Mouse (Mus musculus) gastrocnemius, postnatal 10 days (tissue): Measurements from ENCODE around the gene Gas2l2. TPM values are rescaled to one million over a fixed set of nuclear protein-coding genes. Genes with fewer than 3 reads are reported as not detected.

Source experiments
- DNase-seq: peaks from one replicate; pipeline ENCODE4 v3.0.0; 2021; ENCODE audit warnings: mixed read lengths
- total RNA-seq, 2 experiments: library from RNA; stranded (reverse); gene quantifications; 2 replicates each; pipeline ENCODE4 v1.2.3; 2021

The Gas2l2 gene
- total RNA-seq, 2 experiments from 2014 or later: not detected

DNA sequence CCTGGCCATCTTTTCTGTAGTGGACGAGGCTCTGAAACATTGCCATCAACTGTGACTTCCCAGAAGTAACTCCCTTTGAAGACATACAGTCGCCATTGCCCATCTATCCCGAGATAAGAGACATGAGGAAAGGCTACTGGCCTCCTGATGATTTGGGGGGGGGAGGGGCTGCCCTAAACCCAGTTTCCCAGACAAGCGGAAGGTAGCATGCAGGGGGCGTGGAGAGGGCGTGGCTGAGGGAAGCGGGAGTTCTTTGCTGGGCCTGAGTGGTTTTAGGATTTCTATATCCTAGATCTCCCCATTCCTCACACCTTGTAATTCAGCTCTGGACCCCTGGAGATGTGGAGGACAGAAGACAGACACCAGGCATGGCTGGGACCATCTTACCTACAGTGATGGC lies 14.6 kb upstream of the Gas2l2 start:
- DNase-seq: no peak

DNA sequence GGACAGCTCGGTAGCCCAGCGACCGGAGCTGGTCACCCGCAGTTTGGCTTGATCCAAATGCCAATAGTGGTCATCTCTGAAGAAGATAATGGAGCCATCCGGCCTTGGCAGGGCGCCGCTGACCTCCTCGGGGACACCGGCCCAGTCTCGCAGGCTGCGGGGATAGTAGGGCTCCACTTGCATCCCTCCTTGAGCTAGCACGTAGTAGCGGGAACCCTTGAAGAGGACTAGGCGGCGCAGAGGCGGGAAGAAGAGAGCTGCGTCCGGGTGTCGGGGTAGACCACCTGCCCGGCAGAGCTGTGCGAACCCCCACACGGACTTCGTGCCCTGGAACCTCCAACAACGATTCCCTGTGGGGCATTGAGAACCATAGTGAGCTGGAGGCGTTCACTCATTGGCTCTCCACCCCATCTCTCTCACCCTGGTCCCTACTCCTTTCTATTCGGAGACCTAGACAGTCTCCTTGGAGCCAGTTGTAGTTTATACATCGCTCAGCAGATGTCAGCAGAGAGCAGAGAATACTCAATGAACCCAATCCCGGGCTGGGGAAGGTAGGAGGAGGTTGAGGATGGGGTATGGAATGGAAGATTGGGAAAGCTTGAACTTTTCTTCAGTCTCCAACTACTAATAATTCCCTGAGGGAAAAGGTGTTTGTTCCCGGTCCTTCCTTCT lies 13.5 kb upstream of the Gas2l2 start:
- DNase-seq: peak; percentile 74

DNA sequence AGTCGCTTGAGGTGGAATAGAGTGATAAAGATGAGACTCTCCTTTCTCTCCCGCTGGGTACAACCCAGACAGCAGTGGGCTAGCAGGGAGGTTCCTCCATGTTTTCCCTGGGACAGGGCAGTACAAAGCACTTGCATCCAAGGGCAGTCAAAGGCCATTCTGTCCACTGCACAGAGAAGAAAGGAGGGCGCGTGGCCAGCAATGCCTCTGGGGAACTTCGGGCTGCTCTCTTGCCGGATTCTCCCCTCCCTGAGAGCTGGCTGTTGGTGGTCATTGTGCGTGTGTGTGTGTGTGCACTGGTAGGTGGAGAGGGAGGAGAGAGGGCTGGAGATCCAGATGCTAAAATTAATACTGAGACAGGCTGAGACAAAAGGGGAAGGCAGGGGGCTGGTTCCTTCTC lies 12.0 kb upstream of the Gas2l2 start:
- DNase-seq: peak; percentile 45

DNA sequence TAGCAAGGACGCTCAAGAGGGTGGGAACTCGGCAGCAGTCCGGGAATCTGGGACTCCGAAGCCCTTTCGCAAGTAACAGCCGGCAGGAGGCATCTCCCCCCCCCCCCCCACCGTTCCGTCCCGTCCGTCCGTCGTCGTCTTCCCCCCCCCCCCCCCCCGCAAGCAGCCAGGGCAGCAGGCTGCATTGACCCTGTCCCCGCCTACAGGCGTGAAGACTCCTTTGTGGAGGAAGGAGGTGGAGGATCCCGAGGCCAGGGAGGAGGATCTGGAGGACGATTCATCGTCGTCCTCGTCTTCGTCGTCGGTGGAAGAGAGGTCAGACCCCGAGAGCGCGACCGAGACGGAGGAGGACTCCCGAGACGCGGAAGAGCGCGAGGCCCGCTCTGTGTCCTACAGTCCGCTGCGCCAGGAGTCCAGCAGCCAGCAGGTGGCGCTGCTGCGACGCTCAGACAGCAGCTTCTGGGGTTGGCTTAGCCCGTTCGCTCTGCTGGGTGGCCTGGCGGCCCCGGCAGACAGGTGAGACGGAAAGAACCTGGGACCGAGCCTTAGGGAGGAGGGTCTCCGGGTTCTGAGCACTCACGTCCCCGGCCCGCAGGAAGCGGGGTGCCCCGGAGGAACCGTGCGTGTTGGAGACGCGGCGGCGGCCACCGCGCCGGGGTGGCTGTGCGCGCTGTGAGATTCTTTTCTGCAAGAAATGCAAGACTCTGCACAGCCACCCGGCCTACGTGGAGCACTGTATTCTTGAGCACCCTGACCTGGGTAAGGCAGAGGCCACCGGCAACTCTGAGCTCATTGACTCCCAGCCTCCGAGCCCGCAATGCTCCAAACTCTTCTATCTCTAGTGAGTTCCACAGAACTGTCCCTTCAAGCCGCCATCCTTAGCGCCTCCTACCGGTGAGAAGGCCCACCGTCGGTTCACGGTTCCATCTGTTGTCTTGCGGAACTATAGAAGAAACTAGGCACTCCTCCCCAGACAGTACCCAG lies 11.1 kb upstream of the Gas2l2 start:
- peak; percentile 86 for DNase-seq

DNA sequence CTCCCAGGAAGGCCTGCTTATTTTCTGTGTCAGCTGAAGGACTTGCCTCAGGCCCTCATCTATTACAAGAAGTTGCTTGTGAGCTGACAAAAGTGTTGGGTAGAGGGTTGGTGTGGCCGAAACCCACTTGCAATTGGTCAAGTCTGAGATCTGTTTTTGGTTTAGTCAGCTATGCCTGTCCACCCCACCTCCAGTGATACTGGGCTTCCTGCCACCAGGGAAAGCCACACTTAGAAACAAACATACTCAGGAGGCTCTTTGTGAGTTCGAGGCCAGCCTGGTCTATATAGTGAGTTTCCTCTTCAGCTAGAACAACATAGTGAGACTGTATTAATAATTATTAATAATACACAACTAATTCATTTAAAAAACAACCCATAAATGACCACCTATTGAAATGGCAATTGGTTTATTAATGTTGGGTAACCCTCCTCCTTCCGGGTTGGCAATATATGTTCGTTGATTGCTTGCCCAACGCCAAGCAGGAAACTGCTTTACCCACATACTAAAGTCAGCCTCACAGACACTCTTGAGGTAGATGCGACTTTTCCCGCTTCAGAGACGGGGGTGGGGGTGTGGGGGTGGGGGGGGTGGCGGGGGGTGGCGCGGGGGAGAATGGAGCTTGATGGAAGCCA lies 10.3 kb upstream of the Gas2l2 start:
- no peak for DNase-seq

DNA sequence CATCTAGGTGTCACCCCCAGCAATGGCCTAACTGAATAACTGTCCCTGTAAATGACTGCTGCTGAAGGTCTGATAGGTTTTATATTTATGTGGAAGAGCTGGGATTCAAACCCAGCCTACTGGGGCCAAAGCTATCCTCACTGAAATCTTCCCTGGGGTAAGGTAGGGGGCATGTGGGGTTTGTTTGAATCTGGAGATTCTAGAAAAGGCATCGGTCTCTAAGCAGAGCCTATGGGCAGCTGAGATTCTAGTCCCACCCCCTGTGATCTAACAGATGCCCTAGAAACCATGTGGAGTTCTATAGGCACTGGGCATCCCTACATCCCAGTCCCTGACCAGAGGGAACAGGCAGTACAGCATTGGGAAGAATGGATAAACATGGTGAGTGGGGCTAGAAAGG lies 8.1 kb upstream of the Gas2l2 start, which contains the start of gene 1700020L24Rik:
1700020L24Rik (plus strand) TSS at position 301 of the 400 bp plus-strand sequence.
- DNase-seq: no peak

GRCm38 (mm10) chr11:83432533-83432932 lies 3.3 kb upstream of the Gas2l2 start:
- DNase-seq: no peak

DNA sequence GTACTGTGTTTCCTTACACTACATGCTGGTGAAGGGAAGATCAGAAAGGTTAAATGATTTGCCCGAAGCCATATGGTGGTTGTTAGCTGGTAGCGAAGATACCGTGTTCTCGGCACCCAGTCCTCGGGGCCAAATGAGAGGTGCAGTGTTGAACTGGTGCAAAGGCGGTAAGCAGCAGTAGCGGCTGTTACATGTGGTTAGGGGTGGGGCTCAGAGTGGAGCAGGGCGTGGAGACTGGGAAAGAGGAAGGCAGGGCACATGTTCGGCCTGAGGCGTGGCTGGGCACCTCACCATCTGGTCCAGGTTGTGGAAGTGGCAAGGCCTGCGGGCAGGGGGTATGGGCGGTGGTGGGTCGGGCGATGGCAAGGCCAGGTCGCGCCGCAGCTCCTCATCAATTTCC lies 2.3 kb downstream of the Gas2l2 start:
- no peak for DNase-seq

GRCm38 (mm10) chr11:83424681-83425080 lies 4.6 kb downstream of the Gas2l2 start:
- DNase-seq: peak; percentile 71

DNA sequence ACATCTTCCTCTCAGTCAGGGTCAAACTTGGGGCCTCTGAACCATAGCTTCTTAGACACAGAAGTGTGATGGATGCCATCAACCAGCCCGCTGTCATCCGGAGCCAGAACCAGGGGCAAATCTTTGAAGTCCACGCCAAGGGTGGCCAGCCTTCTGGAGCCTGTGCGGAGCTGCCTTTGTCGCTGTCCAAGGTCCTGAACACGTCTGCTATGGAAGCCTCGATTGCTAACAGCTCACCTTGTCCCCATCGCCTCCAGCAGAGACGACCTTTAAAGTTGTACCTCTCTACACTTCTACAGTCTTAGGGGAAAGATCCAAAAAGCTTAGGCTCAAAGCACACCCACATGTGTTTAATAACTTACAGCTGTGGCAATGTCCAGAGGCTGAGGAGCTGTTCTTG lies 8.0 kb downstream of the Gas2l2 start:
- DNase-seq: peak; percentile 84

- no peak for DNase-seq
Observed at GRCm38 (mm10) chr11:83420338-83420737, 8.9 kb downstream of the Gas2l2 start.

DNA sequence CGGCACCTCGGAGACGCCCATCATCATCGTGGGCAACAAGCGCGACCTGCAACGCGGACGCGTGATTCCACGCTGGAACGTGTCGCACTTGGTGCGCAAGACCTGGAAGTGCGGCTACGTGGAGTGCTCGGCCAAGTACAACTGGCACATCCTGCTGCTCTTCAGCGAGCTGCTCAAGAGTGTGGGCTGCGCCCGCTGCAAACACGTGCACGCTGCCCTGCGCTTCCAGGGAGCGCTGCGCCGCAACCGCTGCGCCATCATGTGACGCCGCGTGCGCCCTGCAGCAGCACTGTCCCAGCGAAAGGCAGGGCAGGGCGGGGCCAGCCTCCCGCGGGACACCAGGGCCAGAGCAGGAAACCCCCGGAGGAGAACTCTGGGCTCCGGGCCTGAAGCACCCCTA lies 10.7 kb downstream of the Gas2l2 start:
- DNase-seq: no peak

DNA sequence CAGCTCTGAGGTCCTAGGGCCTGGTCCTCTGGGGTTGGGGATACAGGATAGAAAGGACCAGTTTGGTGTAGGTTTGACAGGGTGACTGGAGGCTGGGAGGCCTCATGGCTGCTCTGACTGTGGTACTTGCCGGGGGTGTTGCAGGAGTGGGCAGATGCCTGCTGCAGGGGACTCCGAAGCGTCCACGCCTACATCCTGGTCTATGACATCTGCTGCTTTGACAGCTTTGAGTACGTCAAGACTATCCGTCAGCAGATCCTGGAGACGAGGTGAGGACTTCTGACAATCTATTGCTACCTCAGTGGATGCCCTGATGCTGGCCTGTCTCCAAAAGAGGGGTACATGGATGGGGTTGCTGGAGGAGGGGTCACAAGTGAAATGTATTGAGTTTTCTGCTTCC lies 11.5 kb downstream of the Gas2l2 start:
- DNase-seq: no peak

- DNase-seq: peak; percentile 51
Observed at GRCm38 (mm10) chr11:83417080-83417479, 12.2 kb downstream of the Gas2l2 start.

DNA sequence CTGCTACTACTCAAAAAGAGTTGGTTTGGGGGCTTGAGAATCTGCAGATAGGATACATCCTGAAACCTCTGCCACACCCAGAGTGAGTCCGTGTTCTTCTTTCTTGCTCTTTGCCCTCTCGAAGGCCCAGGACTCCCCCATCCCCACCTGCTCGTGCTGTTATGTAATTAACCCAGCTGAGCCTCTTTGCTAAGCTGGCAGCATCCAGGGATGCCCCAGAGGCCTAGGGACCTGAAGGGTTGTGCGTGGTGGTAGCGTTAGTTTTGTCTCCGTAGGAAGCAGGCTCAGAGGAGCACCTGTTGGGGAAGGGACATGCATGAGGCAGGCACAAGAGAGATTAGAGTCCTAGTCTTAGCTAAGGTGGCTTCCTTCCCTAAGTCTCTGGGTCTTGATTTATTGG lies 18.7 kb downstream of the Gas2l2 start:
- DNase-seq: no peak

- no peak for DNase-seq
Observed at GRCm38 (mm10) chr11:83409792-83410291, 19.4 kb downstream of the Gas2l2 start.

DNA sequence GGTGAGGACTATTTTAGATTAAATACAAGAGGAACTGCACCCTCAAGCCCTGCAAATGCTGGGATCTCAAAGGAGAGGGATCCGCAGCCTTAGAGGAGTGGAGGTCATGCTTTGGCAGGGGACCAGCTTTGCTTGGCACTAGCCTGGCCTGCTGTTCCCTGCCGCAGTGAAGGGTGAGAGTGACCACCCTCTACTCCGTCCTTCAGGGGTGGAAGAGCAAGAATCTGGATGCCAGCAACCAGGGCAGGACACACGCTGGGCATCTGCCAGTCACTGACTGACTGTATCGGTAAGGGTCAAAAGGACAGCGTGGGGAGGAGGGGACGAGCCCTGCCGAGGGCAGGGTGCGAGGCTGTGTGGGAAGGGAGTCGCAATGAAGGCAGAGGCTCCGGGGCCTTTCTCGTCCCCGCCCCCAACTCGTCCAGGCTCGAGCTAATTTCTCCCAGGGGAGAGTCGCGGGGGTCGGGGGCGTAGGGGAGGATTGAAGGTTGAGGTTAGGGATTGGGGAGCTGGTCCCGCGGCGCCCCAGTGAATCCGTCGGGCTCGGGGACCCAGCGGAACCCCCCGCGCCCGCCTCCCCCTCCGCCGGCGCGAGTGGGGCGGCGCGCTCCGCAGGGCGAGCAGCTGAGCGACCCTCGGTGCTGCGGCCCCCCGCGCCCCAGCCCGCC lies 20.0 kb downstream of the Gas2l2 start, which contains the start of gene Rasl10b:
Rasl10b (plus strand) TSS at position 51 of the 668 bp plus-strand sequence.
- peak; percentile 38 for DNase-seq

DNA sequence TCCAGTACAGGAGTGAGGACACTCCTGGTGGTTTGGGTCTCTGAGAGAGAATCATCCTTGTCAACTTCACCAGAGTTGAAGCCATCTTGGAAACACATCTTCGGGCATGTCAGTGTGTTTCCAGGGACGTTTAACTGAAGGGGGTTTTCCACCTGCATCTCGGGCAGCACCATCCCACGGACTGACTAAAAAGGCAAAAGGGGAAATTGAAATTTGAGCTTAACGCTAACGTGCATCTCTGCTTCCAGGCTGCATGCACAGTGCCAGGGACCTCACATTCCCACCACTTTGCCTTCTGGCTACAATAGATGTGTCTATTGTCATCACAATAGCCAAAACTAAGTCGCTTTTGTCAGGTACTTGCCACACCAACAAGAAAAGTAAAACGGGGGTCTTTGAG lies 21.0 kb downstream of the Gas2l2 start:
- no peak for DNase-seq

DNA sequence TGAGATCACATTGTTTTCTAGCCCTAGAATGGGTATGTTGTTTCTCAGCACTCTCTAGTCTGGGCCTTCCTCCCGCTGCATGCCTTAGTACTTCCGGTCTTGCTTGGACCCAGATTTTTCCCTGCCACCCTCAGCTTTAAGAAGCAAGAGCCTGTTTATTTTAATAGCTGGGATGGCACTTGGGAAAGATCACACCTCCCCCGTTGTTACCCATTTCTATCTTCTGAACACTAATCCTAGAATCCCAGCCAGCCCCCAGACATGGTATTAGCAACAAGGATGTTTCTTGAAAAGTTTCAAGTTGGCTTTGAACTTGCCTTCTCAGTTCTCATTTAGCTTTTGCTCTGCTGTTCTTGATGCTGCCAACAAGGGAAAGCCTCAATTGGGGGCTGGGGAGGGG lies 22.9 kb downstream of the Gas2l2 start:
- no peak for DNase-seq

DNA sequence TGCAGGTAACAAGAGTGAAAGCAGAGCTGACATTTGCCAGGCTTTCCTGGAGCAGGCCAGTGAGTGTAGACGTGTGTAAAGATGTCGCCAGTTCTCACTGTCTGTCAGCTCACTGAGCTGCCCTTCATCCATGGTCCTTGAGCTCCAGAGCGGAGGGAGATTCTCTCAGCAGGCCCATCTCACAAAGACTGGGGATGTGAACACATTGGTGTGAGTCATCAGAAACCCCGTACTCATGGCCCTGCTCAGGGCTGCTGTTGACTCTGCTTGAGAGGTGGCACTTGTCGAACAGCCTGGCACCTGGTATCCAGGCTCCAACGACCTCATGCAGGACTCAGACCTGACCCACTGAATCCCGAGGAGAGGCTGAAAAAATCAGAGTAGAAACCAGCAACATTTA lies 25.5 kb downstream of the Gas2l2 start:
- no peak for DNase-seq

DNA sequence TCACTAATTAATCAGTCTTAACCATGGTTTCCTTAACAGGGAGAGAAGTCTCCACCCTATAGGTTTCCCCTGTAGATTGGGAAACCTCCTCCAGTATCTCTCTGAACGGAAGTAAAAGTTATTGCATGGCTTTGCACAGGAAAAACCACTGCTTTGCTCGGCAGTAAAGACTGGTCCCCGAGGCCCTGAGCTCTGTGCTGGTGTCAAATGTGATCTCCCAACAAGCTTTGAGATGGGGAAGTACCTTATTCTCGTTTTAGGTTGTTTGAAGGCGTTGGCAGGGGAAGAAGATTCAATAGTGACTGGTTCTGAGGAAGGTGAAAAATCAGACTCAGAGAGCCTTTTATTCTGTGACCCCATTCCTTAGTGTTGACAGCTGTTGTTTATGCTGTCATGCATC lies 30.5 kb downstream of the Gas2l2 start:
- no peak for DNase-seq

- DNase-seq: no peak
Observed at GRCm38 (mm10) chr11:83397626-83398025, 31.6 kb downstream of the Gas2l2 start.
